Mouse (Mus musculus) hematopoietic stem cell, adult 5-6 weeks (primary cell): Measurements from ENCODE around the gene Nlk. TPM values are rescaled to one million over a fixed set of nuclear protein-coding genes. Genes with fewer than 3 reads are reported as not detected.
"Not testable (repeated sequence)": the region's sequence is repeated elsewhere in the genome, so short reads cannot be mapped to it uniquely, and the experiment has no call there.

Experiments
- ATAC-seq, 2 experiments: fragments of 125-278 bp in 1 of 2; replicated peaks in 1 of 2; 2 replicates each; pipeline ENCODE4 v1.8.0; 2016 to 2017; ENCODE audit warnings: inconsistent platforms in 2 of 2, mild to moderate bottlenecking in 2 of 2, moderate number of reproducible peaks in 2 of 2, low read depth in 1 of 2, moderate TSS enrichment in 1 of 2; ENCODE audit not compliant: low FRiP score in 2 of 2, poor library complexity in 2 of 2, severe bottlenecking in 2 of 2, insufficient read depth in 1 of 2, low TSS enrichment in 1 of 2
- total RNA-seq: library from RNA; stranded (forward); fragments of 172-1452, 232-1000 nt; gene quantifications from 2 replicates; pipeline ENCODE4 v1.2.3, GENCODE M21; 2017

Gene Nlk
- total RNA-seq, 1 experiment from 2014 or later: 23.8 TPM

DNA sequence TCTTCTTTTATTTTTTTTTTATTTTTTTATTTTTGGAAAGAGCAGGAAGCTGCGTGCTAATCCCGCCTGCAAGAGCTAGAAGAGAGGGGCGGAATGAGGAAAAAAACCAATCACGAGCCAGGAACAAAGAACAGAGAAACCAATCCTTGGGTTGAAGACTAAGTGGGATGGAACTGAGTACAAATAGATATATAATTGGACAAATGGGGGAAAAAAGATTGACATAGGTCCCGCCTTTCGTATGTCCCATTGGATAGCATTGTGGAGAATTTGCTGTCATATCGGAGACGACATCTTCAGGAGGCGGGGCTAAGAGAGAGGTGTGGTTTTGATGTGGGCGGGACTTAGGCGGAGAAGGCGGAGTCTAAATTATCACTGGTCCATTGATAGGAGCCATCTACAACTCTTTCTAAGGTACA, 589 bp upstream of the Nlk start:
- ATAC-seq: peak; percentile 76 to 78

DNA sequence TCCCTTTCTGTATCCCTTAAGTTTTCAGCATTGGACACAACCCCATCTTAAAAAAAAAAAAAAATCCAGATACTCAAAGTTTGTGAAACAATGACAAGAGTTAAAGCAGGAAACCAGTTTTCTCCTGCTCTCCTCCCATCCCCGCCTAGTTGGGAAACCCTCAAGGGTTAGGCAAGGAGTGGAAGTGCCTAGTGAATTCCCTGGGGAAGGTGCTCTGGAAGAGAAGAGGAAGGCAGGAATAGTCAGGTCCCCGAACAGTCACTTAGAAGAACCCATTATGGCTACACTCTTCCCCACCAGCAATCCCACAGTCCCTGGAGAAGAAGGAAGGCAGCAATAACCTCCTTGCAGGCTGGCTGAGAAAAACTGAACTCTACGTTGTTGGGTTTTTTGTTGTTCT, 2.9 kb downstream of the Nlk start:
- no peak for ATAC-seq

- ATAC-seq: no peak
Measured at GRCm38 (mm10) chr11:78693307-78693706, 3.9 kb downstream of the Nlk start.

GRCm38 (mm10) chr11:78691201-78691600, 6.0 kb downstream of the Nlk start:
- no peak for ATAC-seq

GRCm38 (mm10) chr11:78690547-78690946, 6.6 kb downstream of the Nlk start:
- ATAC-seq: no peak

DNA sequence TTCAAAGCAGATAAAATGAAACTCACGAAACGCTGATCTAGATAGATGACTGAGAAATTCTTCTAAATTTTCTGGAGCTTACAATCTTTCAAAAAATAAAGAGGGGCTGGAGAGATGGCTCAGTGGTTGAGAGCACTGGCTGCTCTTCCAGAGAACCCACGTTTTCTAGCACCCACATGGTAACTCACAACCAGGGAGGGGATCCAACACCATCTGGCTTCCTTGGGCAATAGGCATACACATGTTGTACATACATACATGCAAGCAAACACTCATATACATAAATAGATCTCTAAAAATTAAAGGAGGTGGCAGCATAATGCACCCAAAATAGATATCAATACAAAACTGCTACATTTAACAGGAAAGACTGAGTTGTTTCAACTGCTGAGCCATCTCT, 16.1 kb downstream of the Nlk start:
- no peak for ATAC-seq

DNA sequence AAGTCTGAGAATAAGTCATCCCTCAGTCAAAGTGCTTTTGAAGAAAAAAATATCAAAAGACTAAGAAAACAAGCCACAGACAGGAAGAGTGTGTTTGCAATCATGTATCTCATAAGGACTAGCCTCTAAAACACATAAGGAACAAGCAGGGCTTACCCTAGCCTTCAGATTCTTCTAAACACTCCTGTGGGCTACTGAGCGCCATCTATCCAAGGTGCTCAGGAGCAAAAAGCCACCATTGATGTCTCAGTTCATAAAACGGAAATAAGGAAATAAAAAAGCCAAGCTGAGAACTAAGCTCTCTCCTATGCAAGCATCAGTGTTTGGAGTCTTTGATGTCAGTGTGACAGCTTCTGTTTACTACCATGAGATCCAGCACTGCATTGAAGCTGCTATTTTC, 18.4 kb downstream of the Nlk start:
- ATAC-seq: no peak

DNA sequence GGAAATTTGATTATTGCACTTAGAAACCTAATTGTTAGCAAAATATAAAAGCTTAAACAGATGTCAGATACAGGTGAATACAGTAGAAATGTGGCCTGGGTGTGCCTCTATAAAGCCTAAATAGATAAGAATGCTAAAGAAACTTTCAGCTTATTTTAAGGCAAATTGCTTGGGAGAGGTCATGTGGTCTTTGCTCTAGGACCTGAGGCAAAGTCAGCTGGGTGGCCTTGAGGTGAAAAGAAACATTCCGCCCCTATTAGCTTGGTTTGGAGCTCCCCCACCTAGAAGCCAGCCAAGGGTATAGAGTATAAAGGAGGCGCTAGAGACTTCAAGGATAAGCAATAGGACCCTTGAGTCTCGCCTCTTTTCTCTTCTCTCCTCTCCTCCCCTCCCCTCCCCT, 28.5 kb downstream of the Nlk start:
- ATAC-seq: no peak

GRCm38 (mm10) chr11:78664853-78665252, 32.3 kb downstream of the Nlk start:
- ATAC-seq: no peak

- no peak for ATAC-seq
Measured at GRCm38 (mm10) chr11:78663916-78664315, 33.3 kb downstream of the Nlk start.

DNA sequence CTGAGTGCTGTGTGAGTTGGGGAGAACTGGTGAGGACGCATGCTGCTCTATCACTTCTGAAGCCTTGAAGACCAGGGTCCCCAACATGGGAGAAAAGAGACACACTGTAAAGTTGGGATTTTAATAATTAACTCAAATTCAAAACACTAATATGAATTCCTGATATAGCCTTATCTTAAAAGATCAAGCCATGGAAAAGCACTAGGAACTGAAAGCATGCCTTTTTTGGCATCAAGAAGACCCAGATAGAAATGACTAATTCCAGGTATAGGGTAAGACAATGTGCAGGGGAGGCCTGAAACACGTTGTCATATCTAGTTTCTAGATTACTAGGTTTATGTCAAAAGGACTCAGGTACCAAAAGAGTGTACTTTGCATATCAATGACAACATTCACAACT, 48.0 kb downstream of the Nlk start:
- ATAC-seq: no peak

- ATAC-seq: not testable (repeated sequence)
Measured at GRCm38 (mm10) chr11:78648405-78648804, 48.8 kb downstream of the Nlk start.

- ATAC-seq: no peak
Measured at GRCm38 (mm10) chr11:78643746-78644145, 53.4 kb downstream of the Nlk start.

DNA sequence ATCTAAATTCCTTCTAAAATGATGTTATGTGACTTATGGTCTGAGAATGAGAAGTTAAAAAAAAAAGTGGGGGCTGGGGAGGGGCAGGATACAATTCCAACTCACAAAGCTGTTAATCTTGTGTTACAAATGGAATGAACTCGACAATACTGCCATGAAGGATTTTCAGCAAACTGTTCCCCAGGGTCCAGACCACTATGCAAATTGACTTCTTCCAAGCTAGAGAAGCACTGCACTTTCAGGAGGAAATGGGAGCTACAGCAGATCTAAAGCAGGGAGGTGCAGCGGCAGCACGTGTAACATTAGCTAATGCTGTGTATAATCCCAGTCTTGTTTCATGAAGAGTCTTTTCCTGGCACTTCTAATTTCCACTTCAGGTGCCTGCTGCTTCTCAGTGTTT, 55.0 kb downstream of the Nlk start:
- no peak for ATAC-seq

DNA sequence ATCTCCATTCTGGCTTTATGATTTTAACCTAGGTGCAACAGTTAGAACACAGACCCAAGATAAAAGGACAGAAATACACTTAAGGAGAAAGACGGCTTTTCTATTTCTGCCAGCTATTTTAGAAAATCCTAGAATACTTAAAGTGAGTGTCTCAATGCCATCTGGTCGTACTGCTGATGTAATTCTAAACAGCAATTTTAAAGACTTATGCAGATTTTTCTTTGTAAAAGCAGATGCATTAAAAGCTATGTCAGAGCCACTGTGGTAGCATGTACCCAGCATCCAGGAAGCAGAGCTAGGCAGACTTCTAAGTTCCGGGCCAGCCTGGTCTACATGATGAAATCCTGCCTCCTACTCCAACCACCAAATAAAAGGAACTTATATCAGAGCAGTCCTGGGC, 56.1 kb downstream of the Nlk start:
- no peak for ATAC-seq

DNA sequence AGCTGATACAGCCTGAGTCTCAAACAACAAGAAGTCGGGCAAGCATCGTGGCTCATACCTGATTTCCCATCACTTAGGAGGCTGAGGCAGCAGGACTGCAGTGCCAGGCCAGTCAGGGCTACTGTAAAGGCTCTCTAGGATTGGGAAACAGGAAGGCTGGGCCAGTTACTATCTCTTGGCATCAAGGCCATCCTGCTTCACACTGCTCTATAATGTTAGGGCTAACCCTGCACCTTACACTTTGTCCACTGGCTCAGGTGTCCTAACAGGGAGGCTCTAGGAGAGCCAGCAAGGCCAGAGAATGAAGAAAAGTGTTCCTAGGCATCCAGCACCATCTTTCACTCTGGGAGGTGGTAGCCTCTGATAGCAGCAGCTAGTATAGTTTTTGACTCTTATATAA, 64.4 kb downstream of the Nlk start:
- no peak for ATAC-seq

DNA sequence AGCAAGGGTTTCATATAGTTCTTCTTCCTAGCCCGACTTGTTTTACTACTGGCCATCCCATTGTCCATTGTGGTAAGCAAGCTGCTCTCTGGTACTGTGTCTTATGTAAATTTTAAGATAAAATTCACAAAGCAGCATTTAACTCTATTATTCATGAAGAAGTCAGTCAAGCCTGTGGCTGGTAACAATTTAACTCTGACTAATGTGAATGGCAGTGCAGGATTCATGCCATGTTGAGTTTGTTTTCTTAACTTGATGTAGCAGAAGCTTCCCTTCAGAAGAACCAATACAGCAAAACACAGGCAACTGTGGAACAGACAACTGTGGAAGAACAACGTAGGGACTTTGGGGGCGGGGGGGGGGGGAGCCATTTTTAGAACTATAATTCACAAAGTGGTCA, 68.3 kb downstream of the Nlk start:
- no peak for ATAC-seq

DNA sequence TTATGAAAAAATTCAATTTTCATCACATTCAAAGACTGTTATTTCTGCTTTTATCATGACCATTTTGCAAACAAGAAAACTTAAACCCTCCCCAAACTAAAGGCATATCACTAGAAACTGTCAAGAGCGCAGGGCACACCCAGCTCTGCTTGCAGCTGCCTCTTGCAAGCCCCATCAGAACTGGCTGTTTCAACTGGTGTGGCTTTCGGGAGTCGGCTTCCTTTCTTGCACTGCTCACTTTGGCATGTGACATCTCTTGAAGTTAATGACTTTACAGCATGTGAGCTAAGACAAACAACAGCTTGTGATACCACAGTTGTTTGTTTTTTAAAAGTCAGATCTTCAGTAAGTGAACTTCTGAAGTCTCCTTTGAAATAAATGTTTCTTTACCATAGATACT, 72.8 kb downstream of the Nlk start:
- ATAC-seq: no peak

DNA sequence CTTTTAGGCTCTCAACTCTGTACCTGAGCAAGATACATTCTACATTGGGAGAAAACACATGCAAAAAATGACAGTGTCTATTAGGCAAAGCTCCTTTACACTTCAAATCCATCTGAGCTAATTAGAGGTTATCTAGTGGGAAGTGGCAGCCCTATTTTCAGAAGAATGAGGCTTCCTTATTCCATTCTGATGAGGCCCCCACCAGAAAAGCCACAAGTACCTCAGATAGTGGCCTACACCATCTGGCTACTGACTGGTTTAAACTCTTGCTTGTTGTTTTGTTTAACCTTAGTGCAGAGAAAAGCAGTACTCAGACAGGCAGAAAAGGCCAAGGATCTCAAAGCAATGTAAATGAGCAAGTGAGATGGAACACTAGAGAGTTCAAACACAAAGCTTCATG, 75.2 kb downstream of the Nlk start:
- ATAC-seq: no peak

GRCm38 (mm10) chr11:78620179-78620578, 77.0 kb downstream of the Nlk start:
- no peak for ATAC-seq
